Mouse (Mus musculus) cerebellum, adult (tissue): ENCODE results near the gene Arrdc2.

Source experiments
- ATAC-seq: cut with Nextera tagmentation; 2 replicates; pipeline ENCODE4 v1.9.2; 2017; ENCODE audit warnings: mild to moderate bottlenecking, moderate library complexity, mixed read lengths; ENCODE audit not compliant: insufficient number of reproducible peaks, low FRiP score, low TSS enrichment

Arrdc2 gene

GRCm38 (mm10) chr8:70812055-70812454, 27.5 kb downstream of the Arrdc2 start:
- ATAC-seq = no peak

- ATAC-seq = no peak
Observed at GRCm38 (mm10) chr8:70810962-70811680, 28.4 kb downstream of the Arrdc2 start.

- ATAC-seq = no peak
Observed at GRCm38 (mm10) chr8:70808955-70809701, 30.4 kb downstream of the Arrdc2 start.

GRCm38 (mm10) chr8:70808239-70808638, 31.3 kb downstream of the Arrdc2 start, which contains the start of gene Il12rb1:
TSS of gene Il12rb1 (plus strand) at chr8:70808449.
- no peak for ATAC-seq

- no peak for ATAC-seq
Observed at GRCm38 (mm10) chr8:70807304-70807703, 32.2 kb downstream of the Arrdc2 start.

- ATAC-seq = no peak
Observed at GRCm38 (mm10) chr8:70806541-70806940, 33.0 kb downstream of the Arrdc2 start.

GRCm38 (mm10) chr8:70804481-70805206, 34.9 kb downstream of the Arrdc2 start, which contains the start of gene Mast3:
TSS of gene Mast3 (minus strand) at chr8:70805054.
- ATAC-seq = no peak; the same call in 1 of the 2 replicates

- ATAC-seq = no peak
Observed at GRCm38 (mm10) chr8:70803761-70804480, 35.6 kb downstream of the Arrdc2 start.

GRCm38 (mm10) chr8:70802786-70803510, 36.6 kb downstream of the Arrdc2 start:
- no peak for ATAC-seq

- no peak for ATAC-seq
Observed at GRCm38 (mm10) chr8:70801830-70802229, 37.7 kb downstream of the Arrdc2 start.

GRCm38 (mm10) chr8:70801156-70801555, 38.4 kb downstream of the Arrdc2 start:
- no peak for ATAC-seq

GRCm38 (mm10) chr8:70800648-70801047, 38.9 kb downstream of the Arrdc2 start:
- ATAC-seq = no peak

GRCm38 (mm10) chr8:70798281-70798680, 41.2 kb downstream of the Arrdc2 start:
- no peak for ATAC-seq

- ATAC-seq = peak; percentile 50
Observed at GRCm38 (mm10) chr8:70797081-70798070, 42.1 kb downstream of the Arrdc2 start.

GRCm38 (mm10) chr8:70796403-70797080, 43.0 kb downstream of the Arrdc2 start:
- no peak for ATAC-seq

GRCm38 (mm10) chr8:70795370-70795769, 44.1 kb downstream of the Arrdc2 start:
- no peak for ATAC-seq

GRCm38 (mm10) chr8:70794215-70794614, 45.3 kb downstream of the Arrdc2 start:
- no peak for ATAC-seq

- peak; percentile 1; the same call in 1 of the 2 replicates for ATAC-seq
Observed at GRCm38 (mm10) chr8:70792700-70793099, 46.8 kb downstream of the Arrdc2 start.
